Mouse (Mus musculus): Measurements from ENCODE around the gene Zfp940. TPM values are rescaled to one million over a fixed set of nuclear protein-coding genes. Genes with fewer than 3 reads are reported as not detected.
"Not testable (repeated sequence)": the region's sequence is repeated elsewhere in the genome, so short reads cannot be mapped to it uniquely, and the experiment has no call there.

Gene Zfp940
- 10 to 100 TPM; 18.6 to 24.0 (median 20.8) TPM for total RNA-seq (2022)

GRCm38 (mm10) chr7:29853219-29853842, at the start of gene Zfp940:
Gene Zfp940 (minus strand): TSS chr7:29853669.
- peak; percentile 86 to 87 for DNase-seq (ENCODE audit: low spot score in 2 of 2)

- no peak for DNase-seq (ENCODE audit: low spot score in 2 of 2)
These were observed 44.9 kb upstream of the Zfp940 start for GRCm38 (mm10) chr7:29898351-29898750.

GRCm38 (mm10) chr7:29892756-29893155, 39.3 kb upstream of the Zfp940 start:
- no peak for DNase-seq (ENCODE audit: low spot score in 2 of 2)

- no peak for DNase-seq (ENCODE audit: low spot score in 2 of 2)
These were observed 37.0 kb upstream of the Zfp940 start for GRCm38 (mm10) chr7:29890501-29890900.

- DNase-seq (ENCODE audit: low spot score in 2 of 2): no peak
These were observed 27.4 kb upstream of the Zfp940 start for GRCm38 (mm10) chr7:29880916-29881315.

GRCm38 (mm10) chr7:29880056-29880455, 26.6 kb upstream of the Zfp940 start:
- DNase-seq (ENCODE audit: low spot score in 2 of 2): no peak

GRCm38 (mm10) chr7:29877561-29877960, 24.1 kb upstream of the Zfp940 start:
- not testable (repeated sequence) for DNase-seq (ENCODE audit: low spot score in 2 of 2)

GRCm38 (mm10) chr7:29874256-29874655, 20.8 kb upstream of the Zfp940 start:
- DNase-seq (ENCODE audit: low spot score in 2 of 2): no peak

- no peak for DNase-seq (ENCODE audit: low spot score in 2 of 2)
These were observed 8.2 kb upstream of the Zfp940 start for GRCm38 (mm10) chr7:29861660-29862059.

GRCm38 (mm10) chr7:29859532-29860517, 6.4 kb upstream of the Zfp940 start, which contains the start of gene Zfp420:
Gene Zfp420 (plus strand): TSS chr7:29859979.
- peak; percentile 88 to 92 for DNase-seq (ENCODE audit: low spot score in 2 of 2)

- DNase-seq (ENCODE audit: low spot score in 2 of 2): no peak
These were observed 644 bp downstream of the Zfp940 start for GRCm38 (mm10) chr7:29852831-29853218.

GRCm38 (mm10) chr7:29844616-29845015, 8.9 kb downstream of the Zfp940 start:
- DNase-seq (ENCODE audit: low spot score in 2 of 2): no peak

GRCm38 (mm10) chr7:29842105-29842504, 11.4 kb downstream of the Zfp940 start:
- DNase-seq (ENCODE audit: low spot score in 2 of 2): no peak

GRCm38 (mm10) chr7:29839256-29839655, 14.2 kb downstream of the Zfp940 start:
- no peak for DNase-seq (ENCODE audit: low spot score in 2 of 2)

GRCm38 (mm10) chr7:29836816-29837215, 16.7 kb downstream of the Zfp940 start:
- DNase-seq (ENCODE audit: low spot score in 2 of 2): no peak

- DNase-seq (ENCODE audit: low spot score in 2 of 2): no peak
These were observed 23.7 kb downstream of the Zfp940 start for GRCm38 (mm10) chr7:29829804-29830203.

- no peak for DNase-seq (ENCODE audit: low spot score in 2 of 2)
These were observed 25.5 kb downstream of the Zfp940 start for GRCm38 (mm10) chr7:29828001-29828400.

GRCm38 (mm10) chr7:29818619-29819254, 34.7 kb downstream of the Zfp940 start:
- DNase-seq (ENCODE audit: low spot score in 2 of 2): peak; percentile 68 to 70

GRCm38 (mm10) chr7:29815910-29816429, 37.5 kb downstream of the Zfp940 start, which contains the start of gene Zfp790:
Gene Zfp790 (plus strand): TSS chr7:29816114.
- peak; percentile 91 for DNase-seq (ENCODE audit: low spot score in 2 of 2)

- DNase-seq (ENCODE audit: low spot score in 2 of 2): no peak
These were observed 38.2 kb downstream of the Zfp940 start for GRCm38 (mm10) chr7:29815061-29815784.

GRCm38 (mm10) chr7:29814381-29814780, 39.1 kb downstream of the Zfp940 start:
- DNase-seq (ENCODE audit: low spot score in 2 of 2): no peak
